Mouse (Mus musculus): Measurements from ENCODE around the gene Fam20a. TPM values are rescaled to one million over a fixed set of nuclear protein-coding genes. Genes with fewer than 3 reads are reported as not detected.

Gene Fam20a
- polyA plus RNA-seq, 1 experiment from 2014 or later, result 2.3 TPM

- no peak for DNase-seq (ENCODE audit: low spot score)
- no peak overlapping the region for H3K27ac ChIP-seq (ENCODE audit: low read depth, low read length)
- H3K9ac ChIP-seq (ENCODE audit: low read length), result no peak overlapping the region
- ATAC-seq (replicated peaks; ENCODE audit: low FRiP score), result no peak
- H3K36me3 ChIP-seq (ENCODE audit: control insufficient read depth, insufficient read depth, low read length), result no peaks in the 10 kb centered on the region
- H3K4me1 ChIP-seq (replicated peaks; ENCODE audit: control insufficient read depth, insufficient read depth, low read length), result no peaks in the 10 kb centered on the region
- H3K4me3 ChIP-seq (ENCODE audit: low read depth, low read length), result no peak overlapping the region
- no peaks in the 10 kb centered on the region for H3K27me3 ChIP-seq (ENCODE audit: control insufficient read depth, insufficient read depth, low read length)
- WGBS, result 89% methylated on average over 6 of the region's 6 CpGs
- no peaks in the 10 kb centered on the region for H3K9me3 ChIP-seq (ENCODE audit: control insufficient read depth, low read length)
- no peak overlapping the region for H3K4me2 ChIP-seq (ENCODE audit: low read depth, low read length, severe bottlenecking)
Measured at GRCm38 (mm10) chr11:109700761-109701160, 21.3 kb downstream of the Fam20a start.

GRCm38 (mm10) chr11:109699784-109700183 lies 22.3 kb downstream of the Fam20a start:
- H3K27me3 ChIP-seq (ENCODE audit: control insufficient read depth, insufficient read depth, low read length), result no peaks in the 10 kb centered on the region
- no peak overlapping the region for H3K27ac ChIP-seq (ENCODE audit: low read depth, low read length)
- H3K4me1 ChIP-seq (replicated peaks; ENCODE audit: control insufficient read depth, insufficient read depth, low read length), result no peaks in the 10 kb centered on the region
- no peak overlapping the region for H3K4me3 ChIP-seq (ENCODE audit: low read depth, low read length)
- DNase-seq (ENCODE audit: low spot score) (no peak), ATAC-seq (replicated peaks; ENCODE audit: low FRiP score) (no peak)
- no peak overlapping the region for H3K9ac ChIP-seq (ENCODE audit: low read length)
- no peak overlapping the region for H3K4me2 ChIP-seq (ENCODE audit: low read depth, low read length, severe bottlenecking)
- no peaks in the 10 kb centered on the region for H3K9me3 ChIP-seq (ENCODE audit: control insufficient read depth, low read length)
- 54% methylated on average over 2 of the region's 2 CpGs for WGBS
- H3K36me3 ChIP-seq (ENCODE audit: control insufficient read depth, insufficient read depth, low read length), result no peaks in the 10 kb centered on the region

- Histone ChIP-seq H3K27me3 (ENCODE audit: control insufficient read depth, insufficient read depth, low read length) (no peaks in the 10 kb centered on the region), H3K36me3 (ENCODE audit: control insufficient read depth, insufficient read depth, low read length) (no peaks in the 10 kb centered on the region), H3K4me3 (ENCODE audit: low read depth, low read length) (no peak overlapping the region), H3K9ac (ENCODE audit: low read length) (no peak overlapping the region), H3K4me2 (ENCODE audit: low read depth, low read length, severe bottlenecking) (no peak overlapping the region), H3K27ac (ENCODE audit: low read depth, low read length) (no peak overlapping the region), H3K9me3 (ENCODE audit: control insufficient read depth, low read length) (no peaks in the 10 kb centered on the region), H3K4me1 (replicated peaks; ENCODE audit: control insufficient read depth, insufficient read depth, low read length) (no peaks in the 10 kb centered on the region)
- no peak for ATAC-seq (replicated peaks; ENCODE audit: low FRiP score)
- 88% methylated on average over 10 of the region's 10 CpGs for WGBS
- peak; percentile 46 for DNase-seq (ENCODE audit: low spot score)
Measured at GRCm38 (mm10) chr11:109698740-109699139, 23.3 kb downstream of the Fam20a start.

- ATAC-seq (replicated peaks; ENCODE audit: low FRiP score), result no peak
- Histone ChIP-seq H3K4me1 (replicated peaks; ENCODE audit: control insufficient read depth, insufficient read depth, low read length) (no peaks in the 10 kb centered on the region), H3K36me3 (ENCODE audit: control insufficient read depth, insufficient read depth, low read length) (no peaks in the 10 kb centered on the region), H3K9me3 (ENCODE audit: control insufficient read depth, low read length) (no peaks in the 10 kb centered on the region), H3K27ac (ENCODE audit: low read depth, low read length) (no peak overlapping the region), H3K27me3 (ENCODE audit: control insufficient read depth, insufficient read depth, low read length) (no peaks in the 10 kb centered on the region), H3K9ac (ENCODE audit: low read length) (no peak overlapping the region), H3K4me2 (ENCODE audit: low read depth, low read length, severe bottlenecking) (no peak overlapping the region), H3K4me3 (ENCODE audit: low read depth, low read length) (no peak overlapping the region)
- DNase-seq (ENCODE audit: low spot score), result peak; percentile 41
- 93% methylated on average over 5 of the region's 5 CpGs for WGBS
Measured at GRCm38 (mm10) chr11:109697089-109697643, 24.9 kb downstream of the Fam20a start.

GRCm38 (mm10) chr11:109696519-109696918 lies 25.6 kb downstream of the Fam20a start:
- H3K36me3 ChIP-seq (ENCODE audit: control insufficient read depth, insufficient read depth, low read length), result no peaks in the 10 kb centered on the region
- WGBS, result 85% methylated on average over 4 of the region's 4 CpGs
- H3K4me3 ChIP-seq (ENCODE audit: low read depth, low read length), result no peak overlapping the region
- no peaks in the 10 kb centered on the region for H3K9me3 ChIP-seq (ENCODE audit: control insufficient read depth, low read length)
- H3K9ac ChIP-seq (ENCODE audit: low read length), result no peak overlapping the region
- no peak overlapping the region for H3K4me2 ChIP-seq (ENCODE audit: low read depth, low read length, severe bottlenecking)
- H3K4me1 ChIP-seq (replicated peaks; ENCODE audit: control insufficient read depth, insufficient read depth, low read length), result no peaks in the 10 kb centered on the region
- DNase-seq (ENCODE audit: low spot score), result peak; percentile 11
- H3K27ac ChIP-seq (ENCODE audit: low read depth, low read length), result no peak overlapping the region
- no peaks in the 10 kb centered on the region for H3K27me3 ChIP-seq (ENCODE audit: control insufficient read depth, insufficient read depth, low read length)
- no peak for ATAC-seq (replicated peaks; ENCODE audit: low FRiP score)

GRCm38 (mm10) chr11:109692737-109693136 lies 29.3 kb downstream of the Fam20a start:
- 55% methylated on average over 3 of the region's 3 CpGs for WGBS
- Histone ChIP-seq H3K4me2 (ENCODE audit: low read depth, low read length, severe bottlenecking) (no peak overlapping the region), H3K4me3 (ENCODE audit: low read depth, low read length) (no peak overlapping the region), H3K9ac (ENCODE audit: low read length) (no peak overlapping the region), H3K4me1 (replicated peaks; ENCODE audit: control insufficient read depth, insufficient read depth, low read length) (no peaks in the 10 kb centered on the region), H3K36me3 (ENCODE audit: control insufficient read depth, insufficient read depth, low read length) (no peaks in the 10 kb centered on the region), H3K27ac (ENCODE audit: low read depth, low read length) (no peak overlapping the region), H3K27me3 (ENCODE audit: control insufficient read depth, insufficient read depth, low read length) (no peaks in the 10 kb centered on the region), H3K9me3 (ENCODE audit: control insufficient read depth, low read length) (no peaks in the 10 kb centered on the region)
- no peak for DNase-seq (ENCODE audit: low spot score)
- ATAC-seq (replicated peaks; ENCODE audit: low FRiP score), result no peak

GRCm38 (mm10) chr11:109689539-109689938 lies 32.5 kb downstream of the Fam20a start:
- Histone ChIP-seq H3K9me3 (ENCODE audit: control insufficient read depth, low read length) (no peaks in the 10 kb centered on the region), H3K4me3 (ENCODE audit: low read depth, low read length) (no peak overlapping the region), H3K4me1 (replicated peaks; ENCODE audit: control insufficient read depth, insufficient read depth, low read length) (no peaks in the 10 kb centered on the region), H3K27ac (ENCODE audit: low read depth, low read length) (no peak overlapping the region), H3K36me3 (ENCODE audit: control insufficient read depth, insufficient read depth, low read length) (no peaks in the 10 kb centered on the region), H3K4me2 (ENCODE audit: low read depth, low read length, severe bottlenecking) (no peak overlapping the region), H3K27me3 (ENCODE audit: control insufficient read depth, insufficient read depth, low read length) (no peaks in the 10 kb centered on the region), H3K9ac (ENCODE audit: low read length) (no peak overlapping the region)
- ATAC-seq (replicated peaks; ENCODE audit: low FRiP score) (no peak), DNase-seq (ENCODE audit: low spot score) (no peak)
- 85% methylated on average over 4 of the region's 4 CpGs for WGBS

GRCm38 (mm10) chr11:109682221-109682620 lies 39.9 kb downstream of the Fam20a start:
- H3K4me2 ChIP-seq (ENCODE audit: low read depth, low read length, severe bottlenecking), result no peak overlapping the region
- ATAC-seq (replicated peaks; ENCODE audit: low FRiP score) (no peak), DNase-seq (ENCODE audit: low spot score) (no peak)
- no peaks in the 10 kb centered on the region for H3K36me3 ChIP-seq (ENCODE audit: control insufficient read depth, insufficient read depth, low read length)
- H3K9me3 ChIP-seq (ENCODE audit: control insufficient read depth, low read length), result no peaks in the 10 kb centered on the region
- no peaks in the 10 kb centered on the region for H3K4me1 ChIP-seq (replicated peaks; ENCODE audit: control insufficient read depth, insufficient read depth, low read length)
- no peaks in the 10 kb centered on the region for H3K27me3 ChIP-seq (ENCODE audit: control insufficient read depth, insufficient read depth, low read length)
- 96% methylated on average over 6 of the region's 6 CpGs for WGBS
- H3K4me3 ChIP-seq (ENCODE audit: low read depth, low read length), result no peak overlapping the region
- no peak overlapping the region for H3K27ac ChIP-seq (ENCODE audit: low read depth, low read length)
- no peak overlapping the region for H3K9ac ChIP-seq (ENCODE audit: low read length)

GRCm38 (mm10) chr11:109681556-109681955 lies 40.5 kb downstream of the Fam20a start:
- no peaks in the 10 kb centered on the region for H3K4me1 ChIP-seq (replicated peaks; ENCODE audit: control insufficient read depth, insufficient read depth, low read length)

More at GRCm38 (mm10) chr11:109681556-109681955, 40.5 kb downstream of the Fam20a start:
- no peak overlapping the region for H3K27ac ChIP-seq (ENCODE audit: low read depth, low read length)
- ATAC-seq (replicated peaks; ENCODE audit: low FRiP score) (no peak), DNase-seq (ENCODE audit: low spot score) (no peak)
- no peaks in the 10 kb centered on the region for H3K27me3 ChIP-seq (ENCODE audit: control insufficient read depth, insufficient read depth, low read length)
- no peak overlapping the region for H3K4me3 ChIP-seq (ENCODE audit: low read depth, low read length)
- no peak overlapping the region for H3K9ac ChIP-seq (ENCODE audit: low read length)
- no peak overlapping the region for H3K4me2 ChIP-seq (ENCODE audit: low read depth, low read length, severe bottlenecking)
- H3K9me3 ChIP-seq (ENCODE audit: control insufficient read depth, low read length), result no peaks in the 10 kb centered on the region
- no peaks in the 10 kb centered on the region for H3K36me3 ChIP-seq (ENCODE audit: control insufficient read depth, insufficient read depth, low read length)
- WGBS, result 81% methylated on average over 3 of the region's 3 CpGs

All from forebrain, embryonic 11.5 days (tissue).